Mouse (Mus musculus) cerebellum, adult 11 months (tissue): ENCODE data around the gene Vmn1r100.
"Not testable (repeated sequence)": the region's sequence is repeated elsewhere in the genome, so short reads cannot be mapped to it uniquely, and the experiment has no call there.

Source experiments
- DNase-seq: peaks from one replicate; pipeline ENCODE4 v3.0.0; 2022

Gene Vmn1r100

DNA sequence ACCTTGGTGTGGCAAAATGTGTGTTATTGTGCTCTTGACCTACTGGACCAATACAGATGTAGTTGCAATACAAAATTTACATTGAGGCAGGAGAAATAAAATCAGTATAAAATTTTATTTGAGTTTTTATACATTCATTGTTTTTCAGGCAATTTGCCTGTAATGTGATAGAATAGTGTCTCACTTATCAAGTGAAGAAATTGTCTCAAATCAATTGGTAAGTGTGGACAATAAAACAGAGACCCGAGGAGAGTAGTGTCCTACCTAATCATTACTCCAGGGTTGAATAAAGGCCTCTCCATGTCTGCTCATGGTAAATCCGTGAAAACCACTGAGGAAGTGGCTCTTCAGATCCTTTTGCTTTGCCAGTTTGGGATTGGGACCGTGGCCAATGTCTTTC, at the start of gene Vmn1r100:
Gene Vmn1r100 (plus strand): TSS at position 301 of the 400 bp plus-strand sequence.
- DNase-seq = not testable (repeated sequence)

DNA sequence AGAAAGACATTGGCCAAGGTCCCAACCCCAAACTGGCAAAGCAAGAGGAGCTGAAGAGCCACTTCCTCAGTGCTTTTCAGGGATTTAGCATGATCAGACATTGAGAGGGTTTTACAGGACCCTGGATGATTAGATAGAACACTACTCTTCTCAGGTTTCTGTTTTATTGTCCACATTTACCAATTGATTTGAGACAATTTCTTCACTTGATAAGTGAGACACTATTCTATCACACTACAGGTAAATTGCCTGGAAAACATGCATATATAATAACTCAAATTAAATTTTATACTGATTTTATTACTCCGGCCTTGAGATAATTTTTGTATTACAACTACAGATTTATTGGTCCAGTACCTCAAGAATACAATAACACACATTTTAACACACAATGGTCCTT, 42.4 kb upstream of the Vmn1r100 start, which contains the start of gene Gm5728:
Gene Gm5728 (minus strand): TSS at position 101 of the 400 bp plus-strand sequence.
- not testable (repeated sequence) for DNase-seq

DNA sequence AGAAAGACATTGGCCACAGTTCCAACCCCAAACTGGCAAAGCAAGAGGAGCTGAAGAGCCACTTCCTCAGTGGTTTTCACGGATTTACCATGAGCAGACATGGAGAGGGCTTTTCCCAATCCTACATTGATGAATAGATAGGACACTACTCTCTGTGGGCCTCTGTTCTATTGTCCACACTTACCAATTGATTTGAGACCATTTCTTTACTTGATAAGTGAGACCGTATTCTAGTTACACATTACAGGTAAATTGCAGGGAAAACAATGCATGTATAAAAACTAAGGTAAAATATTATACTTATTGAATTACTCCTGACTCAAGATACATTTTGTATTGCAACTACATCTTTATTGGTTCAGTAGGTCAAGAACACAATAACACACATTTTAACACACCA, 24.8 kb downstream of the Vmn1r100 start, which contains the start of gene Vmn1r101:
Gene Vmn1r101 (minus strand): TSS at position 101 of the 400 bp plus-strand sequence.
- not testable (repeated sequence) for DNase-seq
